Mouse (Mus musculus) forebrain, embryonic 11.5 days (tissue): ENCODE measurements around the gene Gpr135. TPM values are rescaled to one million over a fixed set of nuclear protein-coding genes. Genes with fewer than 3 reads are reported as not detected.
"Not testable (repeated sequence)": the region's sequence is repeated elsewhere in the genome, so short reads cannot be mapped to it uniquely, and the experiment has no call there.

Source experiments
- ATAC-seq: fragments of 200-750 bp; cut with Nextera tagmentation; replicated peaks from 2 replicates; pipeline ENCODE4 v1.8.0; 2017; ENCODE audit warnings: moderate TSS enrichment; ENCODE audit not compliant: low FRiP score
- DNase-seq: peaks from one replicate; pipeline ENCODE4 v3.0.0-alpha.2; 2017; ENCODE audit warnings: low spot score
- H3K27ac ChIP-seq: fragments of 300-500 bp; sonication (generic); 2 replicates; pipeline ENCODE4 v1.5.1; 2014; ENCODE audit warnings: low read depth, low read length
- H3K27me3 ChIP-seq: fragments of 300-500 bp; sonication (generic); 2 replicates; pipeline ENCODE4 v1.6.1; 2014; ENCODE audit warnings: mild to moderate bottlenecking, low read length, mixed read lengths; ENCODE audit not compliant: control insufficient read depth, insufficient read depth
- H3K36me3 ChIP-seq: fragments of 300-500 bp; sonication (generic); 2 replicates; pipeline ENCODE4 v1.6.1; 2014; ENCODE audit warnings: mild to moderate bottlenecking, low read length, moderate library complexity, mixed read lengths; ENCODE audit not compliant: control insufficient read depth, insufficient read depth
- H3K4me1 ChIP-seq: fragments of 300-500 bp; sonication (generic); replicated peaks from 2 replicates; pipeline ENCODE4 v1.6.1; 2014; ENCODE audit warnings: low read length, mixed read lengths; ENCODE audit not compliant: control insufficient read depth, insufficient read depth
- H3K4me2 ChIP-seq: fragments of 300-500 bp; sonication (generic); 2 replicates; pipeline ENCODE4 v1.6.1; 2014; ENCODE audit warnings: low read depth, mild to moderate bottlenecking, low read length, moderate library complexity, mixed read lengths; ENCODE audit not compliant: severe bottlenecking
- H3K4me3 ChIP-seq: fragments of 300-500 bp; sonication (generic); 2 replicates; pipeline ENCODE4 v1.5.1; 2014; ENCODE audit warnings: low read depth, low read length
- H3K9ac ChIP-seq: fragments of 300-500 bp; sonication (generic); 2 replicates; pipeline ENCODE4 v1.6.1; 2014; ENCODE audit warnings: low read length
- H3K9me3 ChIP-seq: fragments of 300-500 bp; sonication (generic); 2 replicates; pipeline ENCODE4 v1.6.1; 2016; ENCODE audit warnings: low read length, mixed read lengths; ENCODE audit not compliant: control insufficient read depth
- WGBS: fragments of 180-500 bp; shearing (Covaris S2); extraction: QIAGEN DNeasy Blood & Tissue Kit; methylation state at CpG from one replicate; pipeline ENCODE4 v1.1.7; 2014; 5-methylcytosine and 5-hydroxymethylcytosine counted together
- polyA plus RNA-seq: library from polyadenylated mRNA; unstranded; fragments of >200 nt; fragmentation: Nextera tagmentation; extraction: Ambion mirVana; gene quantifications from 2 replicates; pipeline ENCODE4 v1.2.1, GENCODE M21; 2014

Gpr135 gene
- polyA plus RNA-seq, 1 experiment from 2014 or later = 0.68 TPM

- DNase-seq (peak; percentile 54), ATAC-seq (no peak; the same call in none of the 2 replicates)
- H3K4me3 ChIP-seq = peak overlapping the region; percentile 51
- no peaks in the 10 kb centered on the region for H3K9me3 ChIP-seq
- H3K9ac ChIP-seq = peak overlapping the region; percentile 68
- H3K27ac ChIP-seq = no peak overlapping the region
- H3K4me2 ChIP-seq = peak overlapping the region; percentile 95
- H3K27me3 ChIP-seq = peaks cover 10% of the 10 kb centered on the region
- peaks cover 7% of the 10 kb centered on the region; the same call in 1 of the 2 replicates for H3K4me1 ChIP-seq
- H3K36me3 ChIP-seq = no peaks in the 10 kb centered on the region
- WGBS = 5% methylated on average over 40 of the region's 40 CpGs
Measured at GRCm38 (mm10) chr12:72069626-72070326, 1.1 kb downstream of the Gpr135 start.

- ATAC-seq = no peak
- H3K36me3 ChIP-seq = no peaks in the 10 kb centered on the region
Measured at GRCm38 (mm10) chr12:72057780-72058179, 13.1 kb downstream of the Gpr135 start.

GRCm38 (mm10) chr12:72053851-72054250, 17.1 kb downstream of the Gpr135 start:
- no peak for ATAC-seq
- 18% methylated on average over 6 of the region's 6 CpGs for WGBS

More at GRCm38 (mm10) chr12:72057780-72058179, 13.1 kb downstream of the Gpr135 start:
- no peak overlapping the region for H3K4me3 ChIP-seq
- H3K27me3 ChIP-seq = no peaks in the 10 kb centered on the region
- H3K9me3 ChIP-seq = no peaks in the 10 kb centered on the region
- no peak overlapping the region for H3K9ac ChIP-seq
- H3K4me2 ChIP-seq = no peak overlapping the region
- no peaks in the 10 kb centered on the region for H3K4me1 ChIP-seq
- no peak overlapping the region for H3K27ac ChIP-seq
- 93% methylated on average over 1 of the region's 1 CpGs for WGBS
- DNase-seq = no peak

GRCm38 (mm10) chr12:72053303-72053702, 17.6 kb downstream of the Gpr135 start:
- no peak overlapping the region for H3K4me2 ChIP-seq
- no peak overlapping the region for H3K4me3 ChIP-seq
- WGBS = 42% methylated on average over 6 of the region's 6 CpGs
- no peaks in the 10 kb centered on the region; the same call in 1 of the 2 replicates for H3K9me3 ChIP-seq
- H3K9ac ChIP-seq = no peak overlapping the region
- H3K27ac ChIP-seq = no peak overlapping the region
- ATAC-seq (no peak), DNase-seq (no peak)
- no peaks in the 10 kb centered on the region for H3K36me3 ChIP-seq
- no peaks in the 10 kb centered on the region for H3K27me3 ChIP-seq
- H3K4me1 ChIP-seq = no peaks in the 10 kb centered on the region

More at GRCm38 (mm10) chr12:72053851-72054250, 17.1 kb downstream of the Gpr135 start:
- H3K9me3 ChIP-seq = no peaks in the 10 kb centered on the region; the same call in 1 of the 2 replicates
- H3K9ac ChIP-seq = no peak overlapping the region
- H3K4me1 ChIP-seq = no peaks in the 10 kb centered on the region
- H3K27me3 ChIP-seq = no peaks in the 10 kb centered on the region
- no peak for DNase-seq
- no peak overlapping the region for H3K27ac ChIP-seq
- no peaks in the 10 kb centered on the region for H3K36me3 ChIP-seq
- H3K4me2 ChIP-seq = no peak overlapping the region
- no peak overlapping the region for H3K4me3 ChIP-seq

- DNase-seq (no peak), ATAC-seq (no peak)
- Histone ChIP-seq H3K36me3 (no peaks in the 10 kb centered on the region), H3K4me1 (no peaks in the 10 kb centered on the region), H3K27me3 (no peaks in the 10 kb centered on the region), H3K9ac (no peak overlapping the region), H3K27ac (no peak overlapping the region), H3K9me3 (no peaks in the 10 kb centered on the region; the same call in 1 of the 2 replicates), H3K4me2 (no peak overlapping the region), H3K4me3 (no peak overlapping the region)
- 76% methylated on average over 6 of the region's 6 CpGs for WGBS
Measured at GRCm38 (mm10) chr12:72052571-72052970, 18.4 kb downstream of the Gpr135 start.

GRCm38 (mm10) chr12:72050821-72051220, 20.1 kb downstream of the Gpr135 start:
- Histone ChIP-seq H3K9ac (no peak overlapping the region), H3K27ac (no peak overlapping the region), H3K9me3 (no peaks in the 10 kb centered on the region; the same call in 1 of the 2 replicates), H3K36me3 (no peaks in the 10 kb centered on the region), H3K27me3 (no peaks in the 10 kb centered on the region), H3K4me3 (no peak overlapping the region), H3K4me2 (no peak overlapping the region), H3K4me1 (no peaks in the 10 kb centered on the region)
- no peak for DNase-seq
- 83% methylated on average over 4 of the region's 4 CpGs for WGBS
- ATAC-seq = no peak

- not testable (repeated sequence) for ATAC-seq, H3K4me3 ChIP-seq, H3K9me3 ChIP-seq, H3K36me3 ChIP-seq, H3K27me3 ChIP-seq, H3K4me1 ChIP-seq, DNase-seq, H3K9ac ChIP-seq, H3K4me2 ChIP-seq, H3K27ac ChIP-seq
- WGBS = 95% methylated on average over 5 of the region's 5 CpGs
Measured at GRCm38 (mm10) chr12:72050156-72050555, 20.8 kb downstream of the Gpr135 start.

GRCm38 (mm10) chr12:72047513-72047912, 23.4 kb downstream of the Gpr135 start:
- WGBS = 12% methylated on average over 2 of the region's 2 CpGs

GRCm38 (mm10) chr12:72041238-72041637, 29.7 kb downstream of the Gpr135 start:
- WGBS = 94% methylated on average over 3 of the region's 3 CpGs
- ATAC-seq = no peak
- no peak overlapping the region for H3K9ac ChIP-seq

More at GRCm38 (mm10) chr12:72047513-72047912, 23.4 kb downstream of the Gpr135 start:
- Histone ChIP-seq H3K4me2 (no peak overlapping the region), H3K9ac (no peak overlapping the region), H3K9me3 (no peaks in the 10 kb centered on the region; the same call in 1 of the 2 replicates), H3K4me1 (no peaks in the 10 kb centered on the region), H3K27ac (no peak overlapping the region), H3K36me3 (no peaks in the 10 kb centered on the region), H3K27me3 (no peaks in the 10 kb centered on the region), H3K4me3 (no peak overlapping the region)
- DNase-seq = no peak
- ATAC-seq = no peak

More at GRCm38 (mm10) chr12:72041238-72041637, 29.7 kb downstream of the Gpr135 start:
- Histone ChIP-seq H3K27me3 (no peaks in the 10 kb centered on the region), H3K36me3 (no peaks in the 10 kb centered on the region), H3K27ac (no peak overlapping the region), H3K9me3 (no peaks in the 10 kb centered on the region), H3K4me1 (no peaks in the 10 kb centered on the region), H3K4me3 (no peak overlapping the region), H3K4me2 (no peak overlapping the region)
- no peak for DNase-seq
